10 mouse cellular contexts compared by ENCODE assay signal in the genomic region with DNA sequence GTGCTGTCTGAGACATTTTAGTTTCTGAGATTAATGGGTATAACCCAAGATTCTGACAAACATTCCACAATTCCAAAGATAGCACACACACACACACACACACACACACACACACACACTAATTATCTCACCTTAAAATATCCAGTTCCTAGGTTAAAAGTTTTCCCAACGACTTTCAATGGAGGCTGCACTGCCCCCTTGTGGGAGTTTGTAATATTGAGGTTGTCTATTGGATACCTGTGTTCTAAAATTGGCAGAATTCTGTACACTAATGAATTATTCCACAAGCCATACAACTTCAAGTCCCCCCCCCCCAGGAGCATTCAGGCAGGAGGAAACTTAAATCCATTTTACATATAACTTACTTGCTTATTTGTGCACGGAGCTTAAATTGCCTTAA. TPM values are rescaled to one million over a fixed set of nuclear protein-coding genes. Genes with fewer than 3 reads are reported as not detected.
DNase-seq lines count a peak whose midpoint lies in the region; ATAC-seq lines count a peak whose summit lies in the region.
"Had no signal": no experiment of that assay in that cellular context is flagged by ENCODE, and none has a peak within 500 bp of the region (broad histone marks: within the 10 kb centered on the region; RNA-seq: fewer than 3 reads in every experiment).

No protein-coding gene starts in this region.

- no peak overlapping the region for H3K27ac ChIP-seq in midbrain, embryonic 14.5 days (replicated peaks; ENCODE audit: low read depth, low read length)
- H3K27ac ChIP-seq in midbrain, embryonic 15.5 days = no peak overlapping the region
- H3K27ac ChIP-seq: heart, embryonic 15.5 days had no signal

- no peak overlapping the region for H3K9ac ChIP-seq in midbrain, embryonic 14.5 days (replicated peaks; ENCODE audit: low read length)
- H3K9ac ChIP-seq in midbrain, embryonic 15.5 days = no peak overlapping the region
- H3K9ac ChIP-seq: heart, embryonic 15.5 days had no signal

- WGBS in midbrain, embryonic 14.5 days = 14% methylated on average over 2 of the region's 2 CpGs
- 20% methylated on average over 2 of the region's 2 CpGs for WGBS in midbrain, embryonic 15.5 days

- no peak overlapping the region for H3K4me2 ChIP-seq in midbrain, embryonic 14.5 days (ENCODE audit: low read length)
- H3K4me2 ChIP-seq in midbrain, embryonic 15.5 days = no peak overlapping the region
- H3K4me2 ChIP-seq: heart, embryonic 15.5 days had no signal

- no peak overlapping the region for H3K4me3 ChIP-seq in midbrain, embryonic 14.5 days (replicated peaks; ENCODE audit: low read depth, low read length)
- H3K4me3 ChIP-seq in midbrain, embryonic 15.5 days = no peak overlapping the region
- H3K4me3 ChIP-seq: heart, embryonic 15.5 days; megakaryocyte, embryonic 14.5 days had no signal

- no peaks in the 10 kb centered on the region for H3K36me3 ChIP-seq in midbrain, embryonic 14.5 days (ENCODE audit: control insufficient read depth, insufficient read depth, low read length)
- H3K36me3 ChIP-seq in midbrain, embryonic 15.5 days (replicated peaks) = no peaks in the 10 kb centered on the region
- H3K36me3 ChIP-seq: heart, embryonic 15.5 days had no signal

- H3K9me3 ChIP-seq in midbrain, embryonic 14.5 days (ENCODE audit: control insufficient read depth, low read length) = no peaks in the 10 kb centered on the region
- no peaks in the 10 kb centered on the region for H3K9me3 ChIP-seq in midbrain, embryonic 15.5 days
- H3K9me3 ChIP-seq: heart, embryonic 15.5 days; megakaryocyte, embryonic 14.5 days had no signal

- peak; percentile 45 for DNase-seq in gastrocnemius, postnatal 10 days
- DNase-seq in gastrocnemius, adult 8-10 months (ENCODE audit: low spot score in 2 of 2) = no peak
- peak; percentile 82 for DNase-seq in midbrain, embryonic 14.5 days
- peak; percentile 38 for DNase-seq in R1 (ENCODE audit: low read depth, low spot score)
- peak; percentile 40 for DNase-seq in forelimb bud, embryonic 11.5 days (ENCODE audit: low read depth, low spot score)
- DNase-seq in lung, postnatal 36 days = peak; percentile 72

- H3K27me3 ChIP-seq in midbrain, embryonic 14.5 days (ENCODE audit: control insufficient read depth, insufficient read depth, low read length) = no peaks in the 10 kb centered on the region
- no peaks in the 10 kb centered on the region for H3K27me3 ChIP-seq in midbrain, embryonic 15.5 days (replicated peaks)
- H3K27me3 ChIP-seq: heart, embryonic 15.5 days; megakaryocyte, embryonic 14.5 days had no signal

- ATAC-seq in midbrain, embryonic 14.5 days (ENCODE audit: low FRiP score, low TSS enrichment) = no peak
- no peak for ATAC-seq in midbrain, embryonic 15.5 days (replicated peaks)
- ATAC-seq in erythroblast, adult 5-6 weeks (replicated peaks; ENCODE audit: low FRiP score, poor library complexity, severe bottlenecking) = no peak

- no peaks in the 10 kb centered on the region for H3K4me1 ChIP-seq in midbrain, embryonic 14.5 days (ENCODE audit: control insufficient read depth, insufficient read depth, low read length)
- no peaks in the 10 kb centered on the region for H3K4me1 ChIP-seq in midbrain, embryonic 15.5 days

RNA-seq across cellular contexts. Expression of a gene that starts 18.2 kb away (rescaled TPM):
- 10 to 100 TPM; 30.5 to 38.3 TPM for total RNA-seq in gastrocnemius, postnatal 10 days (2021)
- total RNA-seq in gastrocnemius, adult 8-10 months (2022) = 10 to 100 TPM; 17.2 to 37.1 (median 29.4) TPM
- 3.9 and 5.4 TPM in 2 replicates for polyA plus RNA-seq in midbrain, embryonic 14.5 days (2014; fragmentation: Nextera tagmentation; extraction: Ambion mirVana)
- polyA plus RNA-seq in midbrain, embryonic 15.5 days (2015; fragmentation: Nextera tagmentation; extraction: Ambion mirVana) = 4.3 TPM in 2 replicates
- total RNA-seq in erythroblast, adult 5-6 weeks (2015; ENCODE audit: low replicate concordance) = not detected in 2 replicates
- total RNA-seq in erythroblast, adult 5-6 weeks (2017; ENCODE audit: low replicate concordance) = 0.28 TPM in 1 of 2 replicates, not detected in the other

Comparison
In these comparisons a context has a peak if more than half of its experiments do, and no peak if none do; other contexts are left out.
1. DNase-seq: peak in gastrocnemius, postnatal 10 days (single experiment), midbrain, embryonic 14.5 days (single experiment), R1 (single experiment), forelimb bud, embryonic 11.5 days (single experiment) and lung, postnatal 36 days (single experiment); none in gastrocnemius, adult 8-10 months (0 of 2).
2. RNA of a gene that starts 18.2 kb away (total RNA-seq): 30.5 to 38.3 TPM in gastrocnemius, postnatal 10 days and 17.2 to 37.1 TPM in gastrocnemius, adult 8-10 months; 0.28 TPM in erythroblast, adult 5-6 weeks; every median in the first group is over 10 times any median in the second.